Mouse (Mus musculus): ENCODE measurements around the gene Olfr157. TPM values are rescaled to one million over a fixed set of nuclear protein-coding genes. Genes with fewer than 3 reads are reported as not detected.
"Not testable (repeated sequence)": the region's sequence is repeated elsewhere in the genome, so short reads cannot be mapped to it uniquely, and the experiment has no call there.

The Olfr157 gene
- total and polyA plus RNA-seq, 2 experiments from 2014 or later = not detected

DNA sequence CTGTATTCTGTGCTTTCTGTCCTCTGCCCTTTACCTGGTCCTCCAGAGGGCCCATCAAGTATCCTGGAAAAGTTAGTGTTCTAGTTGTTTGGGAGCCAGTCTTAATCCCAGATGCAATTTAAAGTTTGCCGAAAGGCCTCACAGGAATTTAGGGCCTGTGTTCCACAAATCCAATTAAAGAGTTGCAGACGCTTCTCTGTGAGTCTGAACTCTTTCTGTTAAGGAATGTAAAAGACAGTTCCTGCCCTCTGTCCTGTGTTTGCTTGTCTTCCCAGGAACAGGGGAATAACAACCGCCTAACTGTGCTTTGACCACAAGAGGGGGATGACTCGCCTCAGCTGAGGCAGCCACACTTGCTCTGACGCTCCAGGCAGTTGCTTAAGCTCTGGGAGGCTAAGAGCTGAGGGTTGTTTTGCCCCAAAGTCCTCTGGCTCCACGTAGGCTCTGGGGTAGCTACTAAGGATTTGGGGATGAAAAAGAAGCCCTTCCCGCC lies 16.1 kb downstream of the Olfr157 start, which contains the start of gene Olfr156:
Gene Olfr156 (minus strand): TSS at position 51 of the 493 bp plus-strand sequence.
- no peak within 1 kb of the TSS for H3K9ac ChIP-seq (replicated peaks; ENCODE audit: low read length)
- no peak within 1 kb of the TSS for H3K4me2 ChIP-seq (ENCODE audit: low read depth, low read length)
- TF ChIP-seq CTCF (IDR thresholded peaks at IDR 0.05; ENCODE audit: low read depth) = peak; percentile 78
- no peak within 1 kb of the TSS for H3K27ac ChIP-seq
- peak; percentile 68 for DNase-seq (ENCODE audit: low spot score)
- no peak within 1 kb of the TSS for H3K4me3 ChIP-seq (ENCODE audit: low read length)
- ATAC-seq = no peak
- no peaks in the 10 kb centered on the region for H3K4me1 ChIP-seq (ENCODE audit: insufficient read depth, low read length)
- H3K9me3 ChIP-seq (ENCODE audit: low read length) = no peaks in the 10 kb centered on the region
- no peaks in the 10 kb centered on the region for H3K27me3 ChIP-seq (ENCODE audit: insufficient read depth, low read length)
- no peaks in the 10 kb centered on the region for H3K36me3 ChIP-seq (ENCODE audit: insufficient read depth, low read length)
- 15% methylated on average over 7 of the region's 7 CpGs for WGBS

DNA sequence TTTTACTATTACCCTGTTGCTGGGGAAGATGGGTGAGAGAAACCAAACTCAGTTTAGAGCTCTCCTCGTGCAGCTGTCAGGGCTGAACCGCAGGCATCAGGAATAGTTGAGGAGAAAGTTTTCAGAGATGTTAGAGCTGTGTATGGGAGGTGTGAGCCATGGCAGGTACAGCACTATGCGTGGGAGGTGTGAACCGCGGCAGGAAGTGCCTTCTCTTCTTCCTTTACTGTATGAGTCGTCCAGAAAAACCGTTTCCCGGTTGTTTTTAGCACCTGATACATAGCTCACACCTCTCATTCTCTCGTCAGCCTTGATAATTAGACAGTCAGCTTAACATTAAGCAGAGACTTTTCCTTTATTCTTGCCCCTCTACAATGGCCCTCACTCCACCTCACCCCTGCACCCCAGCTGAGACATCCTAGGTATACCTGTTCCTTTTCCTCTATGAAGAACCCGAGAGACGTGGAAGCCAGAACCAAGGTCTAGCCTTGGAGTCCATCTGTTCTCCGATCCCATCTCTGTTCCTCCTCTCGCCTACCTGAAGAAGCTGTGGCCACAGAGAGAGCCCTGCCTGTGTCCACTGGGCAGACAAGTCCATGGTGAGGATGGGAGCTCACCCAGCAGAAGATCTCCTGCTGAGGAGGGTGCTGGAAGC lies 17.0 kb downstream of the Olfr157 start:
- ATAC-seq (no peak), DNase-seq (ENCODE audit: low spot score) (no peak)
- no peaks in the 10 kb centered on the region for H3K4me1 ChIP-seq (ENCODE audit: insufficient read depth, low read length)
- H3K36me3 ChIP-seq (ENCODE audit: insufficient read depth, low read length) = no peaks in the 10 kb centered on the region
- no peak overlapping the region for H3K4me2 ChIP-seq (ENCODE audit: low read depth, low read length)
- no peak overlapping the region for H3K27ac ChIP-seq
- no peaks in the 10 kb centered on the region for H3K9me3 ChIP-seq (ENCODE audit: low read length)
- no peaks in the 10 kb centered on the region for H3K27me3 ChIP-seq (ENCODE audit: insufficient read depth, low read length)
- no peak overlapping the region for H3K4me3 ChIP-seq (ENCODE audit: low read length)
- no peak overlapping the region for H3K9ac ChIP-seq (replicated peaks; ENCODE audit: low read length)
- TF ChIP-seq CTCF (IDR thresholded peaks at IDR 0.05; ENCODE audit: low read depth) = no peak
- 84% methylated on average over 13 of the region's 13 CpGs for WGBS

DNA sequence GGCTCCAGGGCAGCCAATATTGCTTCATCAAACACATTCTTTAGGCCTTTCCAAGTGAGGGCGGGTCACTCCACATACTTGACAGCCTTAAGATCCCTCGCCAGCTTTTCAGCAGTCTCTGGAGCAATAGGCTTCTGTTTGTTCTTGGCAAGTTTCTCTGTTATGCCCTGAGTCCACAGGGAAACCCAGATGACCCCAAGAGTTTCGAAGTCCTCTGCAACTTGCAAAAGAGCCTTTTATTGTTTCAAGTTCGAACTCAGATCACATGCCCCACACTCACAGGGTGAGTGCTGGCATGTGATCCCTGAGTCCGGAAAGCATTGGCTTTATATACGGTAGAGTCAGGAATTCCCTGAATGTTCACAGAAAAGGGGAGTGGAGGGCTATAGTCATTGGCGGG lies 41.1 kb downstream of the Olfr157 start:
- Histone ChIP-seq H3K4me3 (ENCODE audit: low read length) (no peak overlapping the region), H3K27me3 (ENCODE audit: insufficient read depth, low read length) (no peaks in the 10 kb centered on the region), H3K27ac (no peak overlapping the region), H3K9me3 (ENCODE audit: low read length) (no peaks in the 10 kb centered on the region), H3K36me3 (ENCODE audit: insufficient read depth, low read length) (no peaks in the 10 kb centered on the region), H3K4me2 (ENCODE audit: low read depth, low read length) (no peak overlapping the region), H3K4me1 (ENCODE audit: insufficient read depth, low read length) (no peaks in the 10 kb centered on the region), H3K9ac (replicated peaks; ENCODE audit: low read length) (no peak overlapping the region)
- DNase-seq (ENCODE audit: low spot score) (no peak), ATAC-seq (no peak)
- TF ChIP-seq CTCF (IDR thresholded peaks at IDR 0.05; ENCODE audit: low read depth) = no peak
- 78% methylated on average over 7 of the region's 7 CpGs for WGBS

DNA sequence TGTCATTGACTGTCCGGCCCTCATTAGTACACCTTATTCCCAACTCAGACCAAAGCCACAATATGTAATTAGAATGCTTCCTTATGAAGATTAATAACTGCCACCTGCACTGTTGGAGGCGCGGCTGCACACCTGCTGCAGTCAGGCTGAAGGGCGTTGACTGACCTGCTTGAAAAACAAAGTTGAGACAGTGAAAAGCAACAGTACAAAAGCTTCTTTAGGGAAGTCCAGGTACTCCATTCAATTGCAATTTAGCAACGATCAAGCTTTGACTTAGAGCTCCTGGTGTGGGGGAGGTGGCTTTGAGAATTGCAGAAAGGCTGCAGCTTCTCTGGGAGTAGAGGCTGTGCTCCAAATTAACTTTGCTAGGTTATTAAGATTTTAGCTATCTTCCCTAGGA lies 44.2 kb downstream of the Olfr157 start:
- H3K4me2 ChIP-seq (ENCODE audit: low read depth, low read length); H3K27me3 ChIP-seq (ENCODE audit: insufficient read depth, low read length); H3K4me3 ChIP-seq (ENCODE audit: low read length); H3K4me1 ChIP-seq (ENCODE audit: insufficient read depth, low read length); DNase-seq (ENCODE audit: low spot score); H3K36me3 ChIP-seq (ENCODE audit: insufficient read depth, low read length); ATAC-seq; H3K27ac ChIP-seq; H3K9me3 ChIP-seq (ENCODE audit: low read length); H3K9ac ChIP-seq (replicated peaks; ENCODE audit: low read length): not testable (repeated sequence)
- 85% methylated on average over 5 of the region's 5 CpGs for WGBS

DNA sequence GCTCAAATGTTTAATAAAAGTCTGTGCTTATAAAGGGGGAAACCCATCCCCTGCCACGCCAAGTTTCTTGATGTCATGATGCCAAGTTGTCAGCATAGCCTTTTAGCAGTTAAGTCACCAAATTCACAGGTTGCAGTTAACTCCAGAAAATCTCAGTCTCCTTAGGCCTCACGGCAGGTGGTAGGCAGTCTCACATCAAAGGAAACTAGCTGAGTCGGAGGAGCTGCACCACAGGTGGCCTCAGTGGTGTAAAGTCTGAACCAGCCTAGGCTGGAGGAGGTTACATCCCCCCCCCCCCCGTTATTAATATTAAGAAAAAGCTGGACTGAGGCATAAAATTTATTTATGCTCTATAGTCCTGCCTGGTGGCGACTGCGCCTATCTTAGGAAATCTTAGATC lies 44.7 kb downstream of the Olfr157 start:
- 79% methylated on average over 6 of the region's 6 CpGs for WGBS
- DNase-seq (ENCODE audit: low spot score) (no peak), ATAC-seq (no peak)
- Histone ChIP-seq H3K4me1 (ENCODE audit: insufficient read depth, low read length) (no peaks in the 10 kb centered on the region), H3K4me3 (ENCODE audit: low read length) (no peak overlapping the region), H3K27me3 (ENCODE audit: insufficient read depth, low read length) (no peaks in the 10 kb centered on the region), H3K36me3 (ENCODE audit: insufficient read depth, low read length) (no peaks in the 10 kb centered on the region), H3K27ac (no peak overlapping the region), H3K9ac (replicated peaks; ENCODE audit: low read length) (no peak overlapping the region), H3K4me2 (ENCODE audit: low read depth, low read length) (no peak overlapping the region), H3K9me3 (ENCODE audit: low read length) (no peaks in the 10 kb centered on the region)
- TF ChIP-seq CTCF (IDR thresholded peaks at IDR 0.05; ENCODE audit: low read depth) = no peak

Other genes starting within 250 kb of the Olfr157 start
- 25.0 and 41.3 TPM in 2 replicates for gene Npr2, start 208.3 kb downstream of the Olfr157 start, total RNA-seq (2014; rRNA removed)
- 8.8 and 8.9 TPM in 2 replicates for gene Npr2, start 208.3 kb downstream of the Olfr157 start, polyA plus RNA-seq (2015; fragmentation: Nextera tagmentation; extraction: Ambion mirVana)
- gene Spag8, start 186.6 kb downstream of the Olfr157 start, total RNA-seq (2014; rRNA removed) = 6.8 and 17.0 TPM in 2 replicates
- gene Spag8, start 186.6 kb downstream of the Olfr157 start, polyA plus RNA-seq (2015; fragmentation: Nextera tagmentation; extraction: Ambion mirVana) = 7.8 and 8.2 TPM in 2 replicates
- gene Hint2, start 183.7 kb downstream of the Olfr157 start, total RNA-seq (2014; rRNA removed) = 86.8 and 131 TPM in 2 replicates
- 98.7 and 107 TPM in 2 replicates for gene Hint2, start 183.7 kb downstream of the Olfr157 start, polyA plus RNA-seq (2015; fragmentation: Nextera tagmentation; extraction: Ambion mirVana)
- gene Tmem8b, start 171.2 kb downstream of the Olfr157 start, total RNA-seq (2014; rRNA removed) = 25.3 and 31.6 TPM in 2 replicates
- gene Tmem8b, start 171.2 kb downstream of the Olfr157 start, polyA plus RNA-seq (2015; fragmentation: Nextera tagmentation; extraction: Ambion mirVana) = 10.3 and 11.4 TPM in 2 replicates
- gene Fam221b, start 171.1 kb downstream of the Olfr157 start, total RNA-seq (2014; rRNA removed) = not detected in 2 replicates
- gene Fam221b, start 171.1 kb downstream of the Olfr157 start, polyA plus RNA-seq (2015; fragmentation: Nextera tagmentation; extraction: Ambion mirVana) = 1.4 and 1.6 TPM in 2 replicates
- 0.36 TPM in 1 of 2 replicates, not detected in the other for gene Olfr70, start 139.4 kb downstream of the Olfr157 start, total RNA-seq (2014; rRNA removed)
- not detected in 2 replicates for gene Olfr70, start 139.4 kb downstream of the Olfr157 start, polyA plus RNA-seq (2015; fragmentation: Nextera tagmentation; extraction: Ambion mirVana)
- gene Olfr71, start 129.9 kb downstream of the Olfr157 start, total RNA-seq (2014; rRNA removed) = not detected in 2 replicates
- not detected in 2 replicates for gene Olfr71, start 129.9 kb downstream of the Olfr157 start, polyA plus RNA-seq (2015; fragmentation: Nextera tagmentation; extraction: Ambion mirVana)
- 0.73 and 1.8 TPM in 2 replicates for gene Hrct1, start 113.0 kb downstream of the Olfr157 start, total RNA-seq (2014; rRNA removed)
- gene Hrct1, start 113.0 kb downstream of the Olfr157 start, polyA plus RNA-seq (2015; fragmentation: Nextera tagmentation; extraction: Ambion mirVana) = 0.70 and 0.92 TPM in 2 replicates
- gene Spaar, start 110.2 kb downstream of the Olfr157 start, total RNA-seq (2014; rRNA removed) = 0.10 and 0.22 TPM in 2 replicates
- gene Spaar, start 110.2 kb downstream of the Olfr157 start, polyA plus RNA-seq (2015; fragmentation: Nextera tagmentation; extraction: Ambion mirVana) = 0.08 and 0.13 TPM in 2 replicates
- gene Olfr159, start 69.2 kb downstream of the Olfr157 start, total RNA-seq (2014; rRNA removed) = not detected in 2 replicates
- not detected in 2 replicates for gene Olfr159, start 69.2 kb downstream of the Olfr157 start, polyA plus RNA-seq (2015; fragmentation: Nextera tagmentation; extraction: Ambion mirVana)
- not detected in 2 replicates for gene Olfr156, start 16.3 kb downstream of the Olfr157 start, total RNA-seq (2014; rRNA removed)
- not detected in 2 replicates for gene Olfr156, start 16.3 kb downstream of the Olfr157 start, polyA plus RNA-seq (2015; fragmentation: Nextera tagmentation; extraction: Ambion mirVana)
- not detected in 2 replicates for gene Olfr155, start 11.4 kb upstream of the Olfr157 start, total RNA-seq (2014; rRNA removed)
- not detected in 2 replicates for gene Olfr155, start 11.4 kb upstream of the Olfr157 start, polyA plus RNA-seq (2015; fragmentation: Nextera tagmentation; extraction: Ambion mirVana)
- 4.0 and 6.1 TPM in 2 replicates for gene Reck, start 35.3 kb upstream of the Olfr157 start, total RNA-seq (2014; rRNA removed)
- 3.4 and 4.0 TPM in 2 replicates for gene Reck, start 35.3 kb upstream of the Olfr157 start, polyA plus RNA-seq (2015; fragmentation: Nextera tagmentation; extraction: Ambion mirVana)
- 24.9 and 27.8 TPM in 2 replicates for gene Glipr2, start 117.2 kb upstream of the Olfr157 start, total RNA-seq (2014; rRNA removed)
- gene Glipr2, start 117.2 kb upstream of the Olfr157 start, polyA plus RNA-seq (2015; fragmentation: Nextera tagmentation; extraction: Ambion mirVana) = 21.0 and 23.4 TPM in 2 replicates
- 0.29 TPM in 1 of 2 replicates, not detected in the other for gene Ccin, start 143.3 kb upstream of the Olfr157 start, total RNA-seq (2014; rRNA removed)
- gene Ccin, start 143.3 kb upstream of the Olfr157 start, polyA plus RNA-seq (2015; fragmentation: Nextera tagmentation; extraction: Ambion mirVana) = not detected in 2 replicates
- gene Clta, start 164.3 kb upstream of the Olfr157 start, total RNA-seq (2014; rRNA removed) = 366 and 404 TPM in 2 replicates
- 379 and 380 TPM in 2 replicates for gene Clta, start 164.3 kb upstream of the Olfr157 start, polyA plus RNA-seq (2015; fragmentation: Nextera tagmentation; extraction: Ambion mirVana)
- gene Gne, start 244.0 kb upstream of the Olfr157 start, total RNA-seq (2014; rRNA removed) = 41.9 and 44.5 TPM in 2 replicates
- 24.7 and 26.1 TPM in 2 replicates for gene Gne, start 244.0 kb upstream of the Olfr157 start, polyA plus RNA-seq (2015; fragmentation: Nextera tagmentation; extraction: Ambion mirVana)

Data from hindbrain, postnatal 0 days (tissue).